Mouse (Mus musculus) liver, embryonic 11.5 days (tissue): Measurements from ENCODE around the gene Kcnj15. TPM values are rescaled to one million over a fixed set of nuclear protein-coding genes. Genes with fewer than 3 reads are reported as not detected.

ENCODE experiments used
- ATAC-seq: fragments of 200-750 bp; cut with Nextera tagmentation; replicated peaks from 2 replicates; pipeline ENCODE4 v1.8.0; 2017; ENCODE audit warnings: moderate number of reproducible peaks, mild to moderate bottlenecking, moderate TSS enrichment, moderate library complexity; ENCODE audit not compliant: low FRiP score
- DNase-seq: peaks from one replicate; pipeline ENCODE4 v3.0.0-alpha.2; 2017; ENCODE audit warnings: low spot score
- H3K27ac ChIP-seq: fragments of 300-500 bp; sonication (generic); 2 replicates; pipeline ENCODE4 v1.5.1; 2014; ENCODE audit warnings: mild to moderate bottlenecking, low read depth, low read length, control low read depth
- H3K27me3 ChIP-seq: fragments of 300-500 bp; sonication (generic); replicated peaks from 2 replicates; pipeline ENCODE4 v1.6.1; 2014; ENCODE audit warnings: low read length, mixed read lengths; ENCODE audit not compliant: control insufficient read depth, insufficient read depth
- H3K36me3 ChIP-seq: fragments of 300-500 bp; sonication (generic); 2 replicates; pipeline ENCODE4 v1.6.1; 2014; ENCODE audit warnings: mild to moderate bottlenecking, low read length, moderate library complexity, mixed read lengths; ENCODE audit not compliant: control insufficient read depth, insufficient read depth
- H3K4me1 ChIP-seq: fragments of 300-500 bp; sonication (generic); replicated peaks from 2 replicates; pipeline ENCODE4 v1.6.1; 2014; ENCODE audit warnings: low read length, mixed read lengths; ENCODE audit not compliant: control insufficient read depth, insufficient read depth
- H3K4me2 ChIP-seq: fragments of 300-500 bp; sonication (generic); 2 replicates; pipeline ENCODE4 v1.6.1; 2014; ENCODE audit warnings: mild to moderate bottlenecking, control low read depth, moderate library complexity
- H3K4me3 ChIP-seq: fragments of 300-500 bp; sonication (generic); 2 replicates; pipeline ENCODE4 v1.5.1; 2014; ENCODE audit warnings: low read depth, low read length, control low read depth
- H3K9ac ChIP-seq: fragments of 300-500 bp; sonication (generic); 2 replicates; pipeline ENCODE4 v1.6.1; 2014; ENCODE audit warnings: low read depth, low read length, control low read depth
- H3K9me3 ChIP-seq: fragments of 300-500 bp; sonication (generic); 2 replicates; pipeline ENCODE4 v1.6.1; 2016; ENCODE audit warnings: low read length, inconsistent platforms, mixed read lengths; ENCODE audit not compliant: control insufficient read depth
- WGBS: fragments of 180-500 bp; shearing (Covaris S2); extraction: QIAGEN DNeasy Blood & Tissue Kit; methylation state at CpG from one replicate; pipeline ENCODE4 v1.1.7; 2014; 5-methylcytosine and 5-hydroxymethylcytosine counted together
- polyA plus RNA-seq: library from polyadenylated mRNA; unstranded; fragments of >200 nt; fragmentation: Nextera tagmentation; extraction: Ambion mirVana; gene quantifications from 2 replicates; pipeline ENCODE4 v1.2.1, GENCODE M21; 2014

Kcnj15 gene
- polyA plus RNA-seq, 1 experiment from 2014 or later, result 0.34 TPM

- DNase-seq (no peak), ATAC-seq (no peak)
- H3K27ac ChIP-seq, result no peak overlapping the region
- 53% methylated on average over 4 of the region's 4 CpGs for WGBS
- H3K9me3 ChIP-seq, result no peaks in the 10 kb centered on the region
- H3K4me2 ChIP-seq, result no peak overlapping the region
- no peaks in the 10 kb centered on the region; the same call in 1 of the 2 replicates for H3K27me3 ChIP-seq
- H3K4me1 ChIP-seq, result no peaks in the 10 kb centered on the region
- no peaks in the 10 kb centered on the region for H3K36me3 ChIP-seq
- H3K4me3 ChIP-seq, result no peak overlapping the region
- no peak overlapping the region for H3K9ac ChIP-seq
These were observed 2.1 kb downstream of the Kcnj15 start for GRCm38 (mm10) chr16:95259505-95259904.

GRCm38 (mm10) chr16:95260693-95261092, 3.3 kb downstream of the Kcnj15 start:
- Histone ChIP-seq H3K9ac (no peak overlapping the region), H3K4me2 (no peak overlapping the region), H3K27me3 (no peaks in the 10 kb centered on the region; the same call in 1 of the 2 replicates), H3K9me3 (no peaks in the 10 kb centered on the region), H3K4me3 (no peak overlapping the region), H3K36me3 (no peaks in the 10 kb centered on the region), H3K27ac (no peak overlapping the region), H3K4me1 (no peaks in the 10 kb centered on the region)
- ATAC-seq (no peak), DNase-seq (no peak)
- 59% methylated on average over 5 of the region's 5 CpGs for WGBS

- H3K9me3 ChIP-seq, result no peaks in the 10 kb centered on the region
- H3K4me1 ChIP-seq, result no peaks in the 10 kb centered on the region
- no peak overlapping the region for H3K9ac ChIP-seq
- WGBS, result 69% methylated on average over 4 of the region's 4 CpGs
- H3K4me3 ChIP-seq, result no peak overlapping the region
- no peaks in the 10 kb centered on the region; the same call in 1 of the 2 replicates for H3K27me3 ChIP-seq
- H3K27ac ChIP-seq, result no peak overlapping the region
- no peak overlapping the region for H3K4me2 ChIP-seq
- ATAC-seq (no peak), DNase-seq (no peak)
- no peaks in the 10 kb centered on the region for H3K36me3 ChIP-seq
These were observed 4.4 kb downstream of the Kcnj15 start for GRCm38 (mm10) chr16:95261807-95262206.

- Histone ChIP-seq H3K9me3 (no peaks in the 10 kb centered on the region), H3K4me2 (no peak overlapping the region), H3K27me3 (no peaks in the 10 kb centered on the region; the same call in 1 of the 2 replicates), H3K27ac (no peak overlapping the region), H3K4me1 (no peaks in the 10 kb centered on the region), H3K9ac (no peak overlapping the region), H3K4me3 (no peak overlapping the region), H3K36me3 (no peaks in the 10 kb centered on the region)
- no peak for ATAC-seq
- 83% methylated on average over 15 of the region's 15 CpGs for WGBS
- no peak for DNase-seq
These were observed 5.5 kb downstream of the Kcnj15 start for GRCm38 (mm10) chr16:95262706-95263363.

- Histone ChIP-seq H3K4me3 (no peak overlapping the region), H3K4me1 (no peaks in the 10 kb centered on the region), H3K27me3 (no peaks in the 10 kb centered on the region), H3K36me3 (no peaks in the 10 kb centered on the region), H3K9ac (no peak overlapping the region), H3K27ac (no peak overlapping the region), H3K9me3 (no peaks in the 10 kb centered on the region), H3K4me2 (no peak overlapping the region)
- WGBS, result 78% methylated on average over 5 of the region's 5 CpGs
- DNase-seq (no peak), ATAC-seq (no peak)
These were observed 7.0 kb downstream of the Kcnj15 start for GRCm38 (mm10) chr16:95264324-95264723.

GRCm38 (mm10) chr16:95267481-95268183, 10.3 kb downstream of the Kcnj15 start:
- Histone ChIP-seq H3K27me3 (no peaks in the 10 kb centered on the region), H3K36me3 (no peaks in the 10 kb centered on the region), H3K9ac (no peak overlapping the region), H3K9me3 (no peaks in the 10 kb centered on the region), H3K4me1 (no peaks in the 10 kb centered on the region), H3K4me2 (no peak overlapping the region), H3K4me3 (no peak overlapping the region), H3K27ac (no peak overlapping the region)
- ATAC-seq, result no peak
- WGBS, result 63% methylated on average over 11 of the region's 11 CpGs
- DNase-seq, result no peak

GRCm38 (mm10) chr16:95269610-95270009, 12.3 kb downstream of the Kcnj15 start:
- no peaks in the 10 kb centered on the region for H3K27me3 ChIP-seq
- H3K27ac ChIP-seq, result no peak overlapping the region
- no peak for ATAC-seq
- H3K4me1 ChIP-seq, result no peaks in the 10 kb centered on the region
- 77% methylated on average over 6 of the region's 6 CpGs for WGBS
- no peaks in the 10 kb centered on the region for H3K9me3 ChIP-seq
- DNase-seq, result no peak
- H3K4me3 ChIP-seq, result no peak overlapping the region
- no peak overlapping the region for H3K4me2 ChIP-seq
- no peaks in the 10 kb centered on the region for H3K36me3 ChIP-seq
- no peak overlapping the region for H3K9ac ChIP-seq

GRCm38 (mm10) chr16:95273101-95273500, 15.7 kb downstream of the Kcnj15 start:
- no peak overlapping the region for H3K4me3 ChIP-seq
- DNase-seq, result no peak
- ATAC-seq, result no peak
- no peak overlapping the region for H3K9ac ChIP-seq
- 84% methylated on average over 2 of the region's 2 CpGs for WGBS
- no peaks in the 10 kb centered on the region for H3K9me3 ChIP-seq
- H3K27me3 ChIP-seq, result no peaks in the 10 kb centered on the region
- no peaks in the 10 kb centered on the region for H3K36me3 ChIP-seq
- H3K27ac ChIP-seq, result no peak overlapping the region
- no peaks in the 10 kb centered on the region for H3K4me1 ChIP-seq
- no peak overlapping the region for H3K4me2 ChIP-seq
